Mouse (Mus musculus): ENCODE measurements around the gene Megf6. TPM values are rescaled to one million over a fixed set of nuclear protein-coding genes. Genes with fewer than 3 reads are reported as not detected.

Megf6 gene
- total and polyA plus RNA-seq, 3 experiments, result not detected

- Histone ChIP-seq H3K4me2 (ENCODE audit: insufficient read depth, low read depth, poor library complexity, severe bottlenecking) (no peak overlapping the region), H3K4me1 (ENCODE audit: control insufficient read depth in 1 of 2, insufficient read depth in 2 of 2) (no peaks in the 10 kb centered on the region), H3K27me3 (replicated peaks) (no peaks in the 10 kb centered on the region), H3K27ac (ENCODE audit: insufficient read depth, low read depth) (no peak overlapping the region), H3K9ac (ENCODE audit: insufficient read depth, low read depth) (no peak overlapping the region), H3K4me3 (replicated peaks in 1 of 3; ENCODE audit: low read depth in 2 of 3, low read length in 2 of 3, poor library complexity in 1 of 3) (no peak overlapping the region), H3K36me3 (replicated peaks in 1 of 2; ENCODE audit: control insufficient read depth in 1 of 2, insufficient read depth in 1 of 2, low read length in 1 of 2) (no peaks in the 10 kb centered on the region), H3K79me2 (replicated peaks; ENCODE audit: control insufficient read depth, extremely low read depth, insufficient read depth, poor library complexity, severe bottlenecking) (no peaks in the 10 kb centered on the region), H3K9me3 (replicated peaks; ENCODE audit: low read length) (peaks cover 93% of the 10 kb centered on the region)
- TF ChIP-seq MYC (IDR thresholded peaks at IDR 0.05; ENCODE audit: low read depth, low read length), result no peak
- no peak for DNase-seq (ENCODE audit: extremely low read depth)
- in situ Hi-C loops (cut with MboI; ENCODE audit: low pct_ligation_motif_present, low pct_unique_long_range_greater_than_20kb, low sequenced_read_pairs) (no loop called here), dilution Hi-C loops (cut with MboI; ENCODE audit: extremely low pct_ligation_motif_present, extremely low pct_unique_long_range_greater_than_20kb, low sequenced_read_pairs) (no loop called here)
Observed at GRCm38 (mm10) chr4:154293735-154294201, 123.2 kb downstream of the Megf6 start.

- no peak for DNase-seq (ENCODE audit: extremely low read depth)
- no peaks in the 10 kb centered on the region for H3K79me2 ChIP-seq (replicated peaks; ENCODE audit: control insufficient read depth, extremely low read depth, insufficient read depth, poor library complexity, severe bottlenecking)
- H3K4me2 ChIP-seq (ENCODE audit: insufficient read depth, low read depth, poor library complexity, severe bottlenecking), result no peak overlapping the region
- no peak overlapping the region for H3K9ac ChIP-seq (ENCODE audit: insufficient read depth, low read depth)
- no peak overlapping the region for H3K4me3 ChIP-seq (replicated peaks in 1 of 3; ENCODE audit: low read depth in 2 of 3, low read length in 2 of 3, poor library complexity in 1 of 3)
- peaks cover 93% of the 10 kb centered on the region for H3K9me3 ChIP-seq (replicated peaks; ENCODE audit: low read length)
- in situ Hi-C loops (cut with MboI; ENCODE audit: low pct_ligation_motif_present, low pct_unique_long_range_greater_than_20kb, low sequenced_read_pairs) (no loop called here), dilution Hi-C loops (cut with MboI; ENCODE audit: extremely low pct_ligation_motif_present, extremely low pct_unique_long_range_greater_than_20kb, low sequenced_read_pairs) (no loop called here)
- no peaks in the 10 kb centered on the region for H3K4me1 ChIP-seq (ENCODE audit: control insufficient read depth in 1 of 2, insufficient read depth in 2 of 2)
- no peaks in the 10 kb centered on the region for H3K36me3 ChIP-seq (replicated peaks in 1 of 2; ENCODE audit: control insufficient read depth in 1 of 2, insufficient read depth in 1 of 2, low read length in 1 of 2)
- H3K27me3 ChIP-seq (replicated peaks), result no peaks in the 10 kb centered on the region
- no peak overlapping the region for H3K27ac ChIP-seq (ENCODE audit: insufficient read depth, low read depth)
- TF ChIP-seq MXI1 (IDR thresholded peaks at IDR 0.05; ENCODE audit: low read depth, low read length), result no peak
- no peak for TF ChIP-seq ZMIZ1 (IDR thresholded peaks at IDR 0.05; ENCODE audit: low read depth, low read length)
- no peak for TF ChIP-seq MAFK (IDR thresholded peaks at IDR 0.05; ENCODE audit: insufficient replicate concordance, low read length)
- TF ChIP-seq UBTF (IDR thresholded peaks at IDR 0.05; ENCODE audit: low read depth, low read length), result no peak
- no peak for TF ChIP-seq CTCF (conservative IDR thresholded peaks at IDR 0.05 in 1 of 2, IDR thresholded peaks at IDR 0.05 in 1 of 2; ENCODE audit: low read depth in 2 of 2, low read length in 2 of 2)
- TF ChIP-seq ETS1 (conservative IDR thresholded peaks at IDR 0.05; ENCODE audit: low read depth, low read length), result no peak
- TF ChIP-seq CHD1 (IDR thresholded peaks at IDR 0.05; ENCODE audit: low read depth, low read length), result no peak
- TF ChIP-seq RAD21 (IDR thresholded peaks at IDR 0.05; ENCODE audit: low read depth, low read length), result no peak
- no peak for TF ChIP-seq MYC (IDR thresholded peaks at IDR 0.05; ENCODE audit: low read depth, low read length)
Observed at GRCm38 (mm10) chr4:154294262-154294731, 123.8 kb downstream of the Megf6 start.

- Histone ChIP-seq H3K4me3 (replicated peaks in 1 of 3; ENCODE audit: low read depth in 2 of 3, low read length in 2 of 3, poor library complexity in 1 of 3) (peak overlapping the region in 1 of 3 experiments; percentile 14), H3K4me2 (ENCODE audit: insufficient read depth, low read depth, poor library complexity, severe bottlenecking) (no peak overlapping the region), H3K9me3 (replicated peaks; ENCODE audit: low read length) (peaks cover 92% of the 10 kb centered on the region), H3K36me3 (replicated peaks in 1 of 2; ENCODE audit: control insufficient read depth in 1 of 2, insufficient read depth in 1 of 2, low read length in 1 of 2) (no peaks in the 10 kb centered on the region), H3K27ac (ENCODE audit: insufficient read depth, low read depth) (no peak overlapping the region), H3K27me3 (replicated peaks) (no peaks in the 10 kb centered on the region), H3K79me2 (replicated peaks; ENCODE audit: control insufficient read depth, extremely low read depth, insufficient read depth, poor library complexity, severe bottlenecking) (no peaks in the 10 kb centered on the region), H3K4me1 (ENCODE audit: control insufficient read depth in 1 of 2, insufficient read depth in 2 of 2) (no peaks in the 10 kb centered on the region), H3K9ac (ENCODE audit: insufficient read depth, low read depth) (no peak overlapping the region)
- in situ Hi-C loops (cut with MboI; ENCODE audit: low pct_ligation_motif_present, low pct_unique_long_range_greater_than_20kb, low sequenced_read_pairs), result no loop called here
- TF ChIP-seq EP300 (IDR thresholded peaks at IDR 0.05; ENCODE audit: low read length) (no peak), UBTF (IDR thresholded peaks at IDR 0.05; ENCODE audit: low read depth, low read length) (no peak), ZC3H11A (IDR thresholded peaks at IDR 0.05; ENCODE audit: low read depth, low read length) (no peak), RCOR1 (conservative IDR thresholded peaks at IDR 0.05; ENCODE audit: low read depth, low read length) (no peak), RAD21 (IDR thresholded peaks at IDR 0.05; ENCODE audit: low read depth, low read length) (no peak), JUND (conservative IDR thresholded peaks at IDR 0.05; ENCODE audit: low read depth, low read length) (no peak), CHD2 (IDR thresholded peaks at IDR 0.05; ENCODE audit: low read length) (no peak), SIN3A (IDR thresholded peaks at IDR 0.05; ENCODE audit: low read length) (no peak)
- dilution Hi-C loops (cut with MboI; ENCODE audit: extremely low pct_ligation_motif_present, extremely low pct_unique_long_range_greater_than_20kb, low sequenced_read_pairs), result no loop called here
- DNase-seq (ENCODE audit: extremely low read depth), result no peak
Observed at GRCm38 (mm10) chr4:154297761-154298160, 127.2 kb downstream of the Megf6 start.

Data from CH12.LX (cell line).